Mouse (Mus musculus) forebrain, embryonic 16.5 days (tissue): ENCODE data around the gene Acacb. TPM values are rescaled to one million over a fixed set of nuclear protein-coding genes. Genes with fewer than 3 reads are reported as not detected.

Experiments used
- ATAC-seq: fragments of 200-750 bp; cut with Nextera tagmentation; 2 replicates; pipeline ENCODE4 v1.8.0; 2017; ENCODE audit warnings: mild to moderate bottlenecking, moderate library complexity
- H3K27ac ChIP-seq: fragments of 300-500 bp; sonication (generic); 2 replicates; pipeline ENCODE4 v1.5.1; 2014; ENCODE audit warnings: low read length, control low read depth
- H3K27me3 ChIP-seq: fragments of 300-500 bp; sonication (generic); replicated peaks from 2 replicates; pipeline ENCODE4 v1.6.1; 2014; ENCODE audit warnings: low read length; ENCODE audit not compliant: control insufficient read depth, insufficient read depth
- H3K36me3 ChIP-seq: fragments of 300-500 bp; sonication (generic); 2 replicates; pipeline ENCODE4 v1.6.1; 2014; ENCODE audit not compliant: control insufficient read depth, insufficient read depth
- H3K4me1 ChIP-seq: fragments of 300-500 bp; sonication (generic); replicated peaks from 2 replicates; pipeline ENCODE4 v1.6.1; 2014; ENCODE audit warnings: low read length; ENCODE audit not compliant: control insufficient read depth, insufficient read depth
- H3K4me2 ChIP-seq: fragments of 300-500 bp; sonication (generic); 2 replicates; pipeline ENCODE4 v1.6.1; 2014; ENCODE audit warnings: mild to moderate bottlenecking, low read length, control low read depth
- H3K4me3 ChIP-seq: fragments of 300-500 bp; sonication (generic); replicated peaks from 2 replicates; pipeline ENCODE4 v1.5.1; 2014; ENCODE audit warnings: mild to moderate bottlenecking, low read length, control low read depth
- H3K9ac ChIP-seq: fragments of 300-500 bp; sonication (generic); replicated peaks from 2 replicates; pipeline ENCODE4 v1.6.1; 2014; ENCODE audit warnings: low read depth, low read length, control low read depth
- H3K9me3 ChIP-seq: fragments of 300-500 bp; sonication (generic); 2 replicates; pipeline ENCODE4 v1.6.1; 2016; ENCODE audit warnings: low read length; ENCODE audit not compliant: control insufficient read depth
- WGBS: fragments of 180-500 bp; shearing (Covaris S2); extraction: QIAGEN DNeasy Blood & Tissue Kit; methylation state at CpG from one replicate; pipeline ENCODE4 v1.1.7; 2014; 5-methylcytosine and 5-hydroxymethylcytosine counted together
- polyA plus RNA-seq: library from polyadenylated mRNA; unstranded; fragments of >200 nt; fragmentation: Nextera tagmentation; extraction: Ambion mirVana; gene quantifications from 2 replicates; pipeline ENCODE4 v1.2.1, GENCODE M21; 2015

Gene Acacb
- polyA plus RNA-seq, 1 experiment from 2014 or later, result 2.9 TPM

- H3K4me2 ChIP-seq, result no peak overlapping the region
- no peak overlapping the region for H3K9ac ChIP-seq
- WGBS, result 92% methylated on average over 4 of the region's 4 CpGs
- no peaks in the 10 kb centered on the region for H3K27me3 ChIP-seq
- peaks cover 27% of the 10 kb centered on the region for H3K36me3 ChIP-seq
- ATAC-seq, result no peak
- H3K9me3 ChIP-seq, result no peaks in the 10 kb centered on the region
- no peak overlapping the region for H3K27ac ChIP-seq
- H3K4me1 ChIP-seq, result no peaks in the 10 kb centered on the region
- H3K4me3 ChIP-seq, result no peak overlapping the region
Measured at GRCm38 (mm10) chr5:114119806-114120205, 26.5 kb upstream of the Acacb start.

GRCm38 (mm10) chr5:114126008-114126407 is 20.3 kb upstream of the Acacb start:
- Histone ChIP-seq H3K4me1 (no peaks in the 10 kb centered on the region; the same call in 1 of the 2 replicates), H3K27ac (no peak overlapping the region), H3K9ac (no peak overlapping the region), H3K4me3 (no peak overlapping the region), H3K4me2 (no peak overlapping the region), H3K27me3 (no peaks in the 10 kb centered on the region), H3K36me3 (peaks cover 14% of the 10 kb centered on the region), H3K9me3 (no peaks in the 10 kb centered on the region)
- 94% methylated on average over 3 of the region's 3 CpGs for WGBS
- ATAC-seq, result no peak

GRCm38 (mm10) chr5:114126499-114127244 is 19.7 kb upstream of the Acacb start:
- peak overlapping the region; percentile 95; the same call in 1 of the 2 replicates for H3K4me2 ChIP-seq
- no peak overlapping the region for H3K9ac ChIP-seq
- peaks cover 5% of the 10 kb centered on the region for H3K4me1 ChIP-seq
- no peaks in the 10 kb centered on the region for H3K9me3 ChIP-seq
- no peak for ATAC-seq
- peak overlapping the region; percentile 71; the same call in 1 of the 2 replicates for H3K4me3 ChIP-seq
- peaks cover 7% of the 10 kb centered on the region for H3K36me3 ChIP-seq
- H3K27me3 ChIP-seq, result no peaks in the 10 kb centered on the region
- H3K27ac ChIP-seq, result no peak overlapping the region
- WGBS, result 88% methylated on average over 7 of the region's 7 CpGs

- ATAC-seq, result peak; percentile 6
- Histone ChIP-seq H3K4me3 (peak within 1 kb of the TSS; percentile 71), H3K4me1 (peaks cover 9% of the 10 kb centered on the region), H3K9ac (peak within 1 kb of the TSS; percentile 79), H3K9me3 (no peaks in the 10 kb centered on the region), H3K27me3 (no peaks in the 10 kb centered on the region), H3K27ac (peak within 1 kb of the TSS; percentile 74), H3K36me3 (0 out of 2 replicates have a peak, but pooled peaks cover 2% of the 10 kb centered on the region), H3K4me2 (peak within 1 kb of the TSS; percentile 95)
- WGBS, result 1% methylated on average over 69 of the region's 69 CpGs
Measured at GRCm38 (mm10) chr5:114127374-114128349, 18.7 kb upstream of the Acacb start, which contains the start of gene Alkbh2. Gene Alkbh2 (minus strand): TSS chr5:114128218.

- Histone ChIP-seq H3K27ac (no peak overlapping the region), H3K9ac (no peak overlapping the region), H3K4me3 (peak overlapping the region; percentile 84), H3K4me1 (peaks cover 9% of the 10 kb centered on the region), H3K9me3 (no peaks in the 10 kb centered on the region), H3K27me3 (no peaks in the 10 kb centered on the region), H3K4me2 (peak overlapping the region; percentile 91), H3K36me3 (no peaks in the 10 kb centered on the region)
- WGBS, result 76% methylated on average over 15 of the region's 15 CpGs
- ATAC-seq, result no peak
Measured at GRCm38 (mm10) chr5:114129550-114130210, 16.7 kb upstream of the Acacb start.

- Histone ChIP-seq H3K4me1 (peaks cover 9% of the 10 kb centered on the region), H3K4me2 (peak within 1 kb of the TSS; percentile 91), H3K27me3 (no peaks in the 10 kb centered on the region), H3K36me3 (no peaks in the 10 kb centered on the region), H3K4me3 (peak within 1 kb of the TSS; percentile 84), H3K9me3 (no peaks in the 10 kb centered on the region), H3K9ac (peak within 1 kb of the TSS; percentile 59), H3K27ac (peak within 1 kb of the TSS; percentile 25)
- 1% methylated on average over 26 of the region's 29 CpGs for WGBS
- peak; percentile 22 for ATAC-seq
Measured at GRCm38 (mm10) chr5:114130211-114130605, 16.1 kb upstream of the Acacb start, which contains the start of gene Ung. Gene Ung (plus strand): TSS chr5:114130386.

- peaks cover 9% of the 10 kb centered on the region for H3K4me1 ChIP-seq
- no peaks in the 10 kb centered on the region for H3K27me3 ChIP-seq
- H3K4me2 ChIP-seq, result peak overlapping the region; percentile 91
- WGBS, result under 1% methylated on average over 87 of the region's 87 CpGs
- H3K36me3 ChIP-seq, result no peaks in the 10 kb centered on the region
- H3K27ac ChIP-seq, result peak overlapping the region; percentile 25
- H3K9ac ChIP-seq, result peak overlapping the region; percentile 59
- ATAC-seq, result peak; percentile 99
- peak overlapping the region; percentile 84 for H3K4me3 ChIP-seq
- no peaks in the 10 kb centered on the region for H3K9me3 ChIP-seq
Measured at GRCm38 (mm10) chr5:114130698-114131520, 15.4 kb upstream of the Acacb start.

- WGBS, result under 1% methylated on average over 15 of the region's 15 CpGs
Measured at GRCm38 (mm10) chr5:114131521-114131840, 14.9 kb upstream of the Acacb start.

More at GRCm38 (mm10) chr5:114131521-114131840, 14.9 kb upstream of the Acacb start:
- no peaks in the 10 kb centered on the region for H3K36me3 ChIP-seq
- H3K27ac ChIP-seq, result no peak overlapping the region; the same call in 1 of the 2 replicates
- H3K9me3 ChIP-seq, result no peaks in the 10 kb centered on the region
- peak overlapping the region; percentile 54 for H3K9ac ChIP-seq
- no peak for ATAC-seq
- H3K4me2 ChIP-seq, result peak overlapping the region; percentile 91
- H3K4me1 ChIP-seq, result peaks cover 9% of the 10 kb centered on the region
- H3K4me3 ChIP-seq, result peak overlapping the region; percentile 84
- no peaks in the 10 kb centered on the region for H3K27me3 ChIP-seq
